Mouse (Mus musculus): ENCODE measurements around the gene Wnk2. TPM values are rescaled to one million over a fixed set of nuclear protein-coding genes. Genes with fewer than 3 reads are reported as not detected.

Gene Wnk2
- total RNA-seq, 4 experiments from 2014 or later = 90.3 to 125 (median 102) TPM

DNA sequence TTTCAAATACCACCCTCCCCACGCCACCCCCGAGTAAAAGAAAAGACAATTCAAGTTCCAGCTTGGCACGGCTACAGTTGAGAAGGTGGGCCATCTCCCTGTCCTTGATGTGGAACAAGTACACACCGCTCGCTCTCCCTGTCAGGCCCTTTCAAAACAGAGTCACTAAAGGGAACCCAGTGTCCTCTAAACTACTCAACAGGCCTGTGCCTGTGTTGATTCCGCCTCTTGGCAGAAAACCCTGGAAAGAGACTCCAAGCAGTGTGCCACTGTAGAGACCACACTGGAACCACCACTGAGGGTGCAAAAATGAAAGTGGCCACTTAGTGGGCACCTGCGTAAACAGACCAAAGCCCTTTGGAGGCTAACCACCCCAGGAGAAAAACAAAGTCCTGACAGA, 4.5 kb downstream of the Wnk2 start:
- DNase-seq (ENCODE audit: low spot score in 2 of 2) = peak in 1 of 2 experiments; percentile 21

DNA sequence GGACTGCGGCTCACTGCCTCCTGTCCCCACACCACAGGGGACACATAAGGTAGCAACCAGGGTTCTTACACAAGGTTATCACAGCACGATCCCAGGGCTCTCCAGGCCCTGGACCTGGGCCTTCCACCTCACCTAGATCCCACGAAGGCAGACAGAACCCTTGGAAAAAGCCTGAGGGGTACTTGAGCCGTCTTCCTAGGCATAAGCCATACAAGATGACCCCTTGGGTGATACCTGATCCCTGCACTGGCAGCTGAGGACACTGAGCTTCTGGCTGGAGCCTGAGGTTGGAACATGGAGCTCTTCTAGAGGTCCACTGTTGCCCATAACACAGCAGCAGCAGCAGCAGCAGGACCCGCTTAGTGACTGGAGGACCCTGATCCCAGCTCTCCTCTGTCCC, 5.4 kb downstream of the Wnk2 start:
- DNase-seq (ENCODE audit: low spot score in 2 of 2) = no peak

DNA sequence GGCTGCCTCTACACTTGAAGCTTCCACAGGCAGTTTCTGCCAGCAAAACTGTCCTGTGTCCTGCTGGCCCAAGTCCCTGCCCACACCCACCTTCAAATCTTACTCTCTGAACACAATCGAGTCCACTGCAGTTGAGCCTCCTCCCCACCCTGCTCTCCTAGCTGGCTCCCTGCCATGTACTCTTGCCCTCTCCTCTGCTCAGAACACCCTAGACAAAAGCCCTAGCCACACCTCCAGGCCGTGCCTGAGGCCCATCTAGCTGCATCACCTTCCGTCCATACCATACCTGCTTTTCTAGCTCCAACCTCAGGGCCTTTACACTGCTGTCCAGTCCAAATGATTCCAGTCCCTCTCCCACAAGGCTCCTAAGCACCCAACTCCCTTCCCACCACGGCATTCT, 7.2 kb downstream of the Wnk2 start:
- DNase-seq (ENCODE audit: low spot score in 2 of 2) = no peak

DNA sequence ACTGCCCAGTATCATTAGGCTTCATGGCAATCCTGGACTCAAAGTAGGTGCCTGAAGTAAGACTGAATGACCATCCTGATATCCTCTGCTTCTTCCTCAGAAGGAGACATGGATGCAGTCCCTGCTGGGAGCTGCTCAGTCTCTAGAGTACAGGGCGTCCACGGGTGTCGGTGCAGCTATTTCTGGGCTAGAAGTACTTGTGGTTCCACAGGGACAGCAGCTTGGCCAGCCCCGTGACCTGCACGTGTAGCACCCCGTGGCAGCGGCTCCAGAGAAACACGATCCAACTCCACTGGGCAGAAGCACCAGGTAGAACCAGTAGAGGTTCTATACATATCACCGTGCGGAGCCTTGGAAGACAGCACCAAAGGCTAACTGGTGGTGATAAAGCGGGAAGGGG, 13.3 kb downstream of the Wnk2 start:
- no peak for DNase-seq (ENCODE audit: low spot score in 2 of 2)

DNA sequence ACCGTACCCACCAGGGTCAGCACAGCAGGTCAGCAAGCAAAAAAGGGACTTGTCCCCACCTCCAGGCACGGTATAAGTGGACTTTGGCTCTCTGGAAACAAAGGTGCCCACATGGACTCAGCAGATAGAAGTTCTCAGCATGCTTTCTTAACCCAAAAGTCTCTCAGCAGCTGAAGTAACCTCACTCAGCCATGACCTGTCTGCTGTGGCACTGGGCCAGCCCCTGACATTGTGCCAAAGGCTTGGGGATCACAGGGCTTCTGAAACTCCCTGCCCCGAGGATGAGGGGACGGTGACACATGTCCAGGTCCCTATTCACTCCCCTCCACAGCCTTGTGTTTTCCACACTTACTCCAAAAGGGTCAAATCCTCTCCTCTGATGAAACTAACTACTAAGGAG, 14.7 kb downstream of the Wnk2 start:
- no peak for DNase-seq (ENCODE audit: low spot score in 2 of 2)

DNA sequence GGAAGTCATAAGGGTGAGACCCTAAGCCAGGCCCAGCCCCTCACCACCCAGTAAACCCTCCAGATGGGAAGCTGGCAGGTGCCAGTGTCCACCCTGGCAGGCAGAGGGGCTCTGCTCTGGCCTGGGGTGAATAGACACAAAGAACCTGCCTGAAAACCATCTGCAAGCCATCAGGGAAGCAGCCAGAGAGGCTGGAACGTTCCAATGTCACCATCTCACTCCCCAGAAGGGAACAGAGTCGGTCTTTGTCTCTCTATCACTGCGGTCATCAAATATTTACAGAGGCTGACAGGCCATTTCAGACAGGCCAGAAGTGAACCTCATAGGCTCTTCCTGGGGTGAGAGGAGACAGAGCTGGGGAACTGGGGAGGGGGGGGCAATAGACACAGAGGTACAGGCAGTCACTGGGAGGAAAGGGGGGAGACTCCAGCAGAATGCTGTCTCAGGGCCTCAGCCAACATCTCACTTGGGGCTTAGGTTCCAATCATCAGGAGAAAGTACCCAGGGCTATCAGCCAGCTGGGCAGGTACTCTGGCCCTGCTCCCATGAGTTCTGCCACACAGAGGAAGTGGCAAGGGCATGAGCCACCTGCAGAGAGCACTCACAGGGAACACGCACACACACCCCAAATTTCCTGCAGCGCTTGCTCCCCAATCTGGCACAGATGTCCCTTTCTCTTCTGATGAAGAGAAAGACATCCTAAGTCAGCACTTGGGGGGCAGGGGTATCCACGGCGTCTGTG, 15.7 kb downstream of the Wnk2 start:
- no peak for DNase-seq (ENCODE audit: low spot score in 2 of 2)

DNA sequence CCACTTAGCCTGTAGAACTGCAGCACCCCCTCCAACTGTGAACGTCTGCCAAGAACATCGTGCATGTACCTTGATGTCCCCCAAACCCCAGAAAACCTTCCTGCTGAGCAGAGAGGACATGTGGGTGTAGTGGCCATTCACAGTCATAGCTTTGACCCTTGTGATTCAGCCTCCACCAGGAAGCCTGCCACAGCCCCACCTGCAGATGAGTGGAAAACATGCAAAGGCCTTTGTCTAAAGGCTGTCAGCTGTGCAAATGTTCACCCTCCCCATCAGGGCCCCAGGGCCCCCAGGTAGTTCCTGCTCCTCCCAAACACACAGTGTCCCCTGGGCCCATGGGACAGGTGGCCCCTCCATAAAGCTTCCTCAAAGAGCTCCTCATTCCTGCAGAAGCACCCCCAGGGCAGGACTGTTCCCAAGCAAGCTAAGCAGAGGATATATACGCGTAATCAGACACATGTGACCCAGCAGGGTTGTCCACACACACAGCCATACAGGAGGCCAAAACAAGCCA, 16.4 kb downstream of the Wnk2 start:
- no peak for DNase-seq (ENCODE audit: low spot score in 2 of 2)

DNA sequence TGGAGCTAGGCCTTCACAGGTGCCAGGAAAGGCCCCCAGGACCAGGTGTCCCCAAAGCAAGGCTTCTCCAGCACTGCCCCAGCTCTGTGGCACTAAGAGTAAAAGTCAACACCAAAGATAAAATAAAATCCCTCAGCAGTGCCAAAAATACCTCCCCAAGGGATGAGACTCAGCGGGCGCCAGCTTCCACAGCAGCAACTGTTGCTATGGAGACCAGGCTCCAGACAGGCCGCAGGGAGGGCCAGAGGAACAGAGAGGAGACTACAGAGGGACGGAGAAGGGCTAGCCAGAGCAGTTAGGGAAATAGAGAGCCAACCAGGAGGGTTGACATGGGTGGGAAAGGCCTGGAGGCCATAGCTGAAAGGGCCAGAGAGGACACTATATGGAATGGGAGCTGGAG, 18.0 kb downstream of the Wnk2 start:
- DNase-seq (ENCODE audit: low spot score in 2 of 2) = peak in 1 of 2 experiments; percentile 37

DNA sequence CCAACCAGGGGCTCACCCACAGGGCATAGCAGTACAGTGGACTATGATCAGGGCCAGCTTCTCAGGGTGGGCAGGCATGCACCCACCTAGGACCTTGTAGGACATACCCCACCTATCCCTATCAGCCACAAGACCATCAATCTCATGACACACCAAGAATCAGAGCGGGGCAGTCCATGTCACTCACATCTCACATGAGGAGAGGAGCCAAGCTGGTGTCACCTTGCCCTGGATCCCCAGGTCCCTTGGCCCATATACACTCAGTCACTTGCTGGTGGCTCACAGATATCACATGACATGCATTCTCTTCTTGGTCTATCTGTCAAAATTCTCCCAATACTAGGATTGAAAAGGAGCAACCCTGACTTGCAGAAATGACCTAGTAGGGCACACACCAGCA, 18.7 kb downstream of the Wnk2 start:
- no peak for DNase-seq (ENCODE audit: low spot score in 2 of 2)

DNA sequence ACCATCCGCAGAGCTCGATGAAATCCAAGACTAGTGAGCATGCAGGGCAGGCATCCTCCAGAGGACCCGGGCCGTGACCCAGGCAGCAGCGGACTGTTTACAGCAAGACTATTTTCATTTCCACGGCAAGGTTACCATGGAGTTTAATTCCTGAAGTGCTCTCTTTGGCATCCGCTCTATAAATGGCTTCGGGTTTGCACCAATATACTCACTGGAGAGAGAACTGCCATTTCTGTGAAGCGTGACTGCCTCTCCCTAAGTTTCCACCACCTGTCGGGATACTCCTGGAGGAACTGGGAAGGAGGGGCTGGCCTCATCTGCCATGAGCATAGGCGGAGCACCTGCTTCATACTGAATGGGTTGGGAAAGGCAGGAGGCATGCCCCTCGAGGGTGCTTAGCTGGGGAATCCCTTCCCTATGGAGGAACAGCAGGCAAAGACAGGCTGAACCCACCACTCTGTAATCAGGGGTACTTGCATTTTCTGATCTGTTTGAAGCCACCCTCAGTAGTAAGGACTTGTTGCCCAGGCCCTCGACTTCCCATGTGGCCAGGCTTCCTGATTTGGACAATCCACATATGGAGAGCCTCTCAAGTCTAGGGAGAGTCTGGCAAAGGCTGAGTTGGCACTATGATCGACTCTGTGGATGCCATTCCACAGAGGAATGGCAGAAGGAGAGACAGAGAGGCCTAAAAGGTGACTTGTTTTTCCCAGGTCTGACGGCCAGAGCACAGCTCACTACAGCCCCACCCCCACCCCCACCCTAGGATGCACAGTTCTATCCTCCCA, 19.8 kb downstream of the Wnk2 start:
- peak in 1 of 2 experiments; percentile 29 for DNase-seq (ENCODE audit: low spot score in 2 of 2)

DNA sequence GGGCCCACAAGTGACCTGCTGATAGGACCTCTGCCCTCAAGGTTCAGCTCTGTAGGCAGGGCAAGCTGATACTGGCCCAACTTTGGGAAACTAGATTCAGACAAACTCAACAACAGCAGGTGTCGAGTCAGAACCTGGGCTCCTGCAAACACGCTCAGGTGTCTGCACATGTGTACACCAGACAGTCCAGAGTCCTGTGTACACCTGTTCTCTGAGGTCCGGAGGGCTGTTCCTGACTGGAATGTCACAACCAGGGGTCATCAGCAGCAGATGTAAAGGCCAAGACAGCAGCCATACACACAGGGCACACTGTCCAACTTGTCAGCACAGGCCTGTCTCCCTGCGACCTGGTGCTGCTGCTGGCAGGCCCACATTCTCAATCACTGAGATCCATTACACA, 25.7 kb downstream of the Wnk2 start:
- no peak for DNase-seq (ENCODE audit: low spot score in 2 of 2)

DNA sequence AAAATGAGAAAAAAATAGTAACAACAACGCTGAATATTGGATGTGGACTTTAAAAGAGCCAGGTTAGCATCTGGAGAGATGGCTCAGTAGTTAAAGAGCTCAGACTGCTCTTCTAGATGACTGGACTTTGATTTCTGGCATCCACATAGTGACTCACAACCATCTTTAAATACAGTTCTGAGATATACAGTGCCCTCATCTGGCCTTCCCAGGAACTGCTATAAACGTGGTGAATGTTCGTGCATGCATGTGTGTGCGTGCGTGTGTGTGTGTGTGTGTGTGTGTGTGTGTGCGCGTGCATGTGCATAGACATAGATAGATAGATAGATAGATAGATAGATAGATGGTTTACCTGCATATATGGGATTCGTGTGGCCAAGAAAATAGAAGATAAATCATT, 30.3 kb downstream of the Wnk2 start:
- no peak for DNase-seq (ENCODE audit: low spot score in 2 of 2)

DNA sequence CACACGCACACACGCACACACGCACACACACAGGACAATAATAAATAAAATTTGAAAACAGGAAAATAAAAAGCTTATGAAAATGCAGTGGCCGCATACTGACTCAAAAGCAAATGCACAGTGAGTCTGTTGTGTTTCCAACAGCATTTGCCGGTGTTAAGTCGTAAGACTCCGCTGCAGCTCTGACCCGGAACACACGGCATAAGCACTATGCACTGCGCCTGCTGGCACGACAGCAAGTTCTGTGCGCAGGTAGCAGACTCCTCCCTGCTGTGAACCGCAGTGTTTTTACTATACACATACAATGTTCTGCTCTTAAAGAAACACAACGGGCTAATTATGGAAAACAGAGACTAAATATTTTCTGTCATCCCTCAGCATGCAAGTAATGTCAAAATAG, 32.9 kb downstream of the Wnk2 start:
- DNase-seq (ENCODE audit: low spot score in 2 of 2) = no peak

DNA sequence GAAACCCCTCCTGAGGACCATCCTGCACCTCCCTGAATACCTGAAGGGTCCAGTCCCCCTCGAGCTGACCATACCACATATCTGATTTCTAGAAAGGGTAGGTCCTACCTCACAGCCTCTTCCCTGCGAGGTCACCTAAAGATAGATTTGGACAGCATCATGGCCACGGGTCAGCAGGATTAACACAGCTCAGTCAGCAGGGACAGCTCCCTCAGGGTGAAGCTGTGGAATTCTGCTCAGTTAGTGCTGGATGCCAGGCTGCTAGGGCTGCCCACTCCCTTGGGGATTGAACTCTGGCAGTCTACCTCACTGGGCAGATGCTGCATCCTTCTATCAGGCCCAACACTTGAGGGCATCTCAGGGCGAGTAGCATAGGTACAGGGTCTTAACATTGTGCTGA, 33.7 kb downstream of the Wnk2 start:
- no peak for DNase-seq (ENCODE audit: low spot score in 2 of 2)

DNA sequence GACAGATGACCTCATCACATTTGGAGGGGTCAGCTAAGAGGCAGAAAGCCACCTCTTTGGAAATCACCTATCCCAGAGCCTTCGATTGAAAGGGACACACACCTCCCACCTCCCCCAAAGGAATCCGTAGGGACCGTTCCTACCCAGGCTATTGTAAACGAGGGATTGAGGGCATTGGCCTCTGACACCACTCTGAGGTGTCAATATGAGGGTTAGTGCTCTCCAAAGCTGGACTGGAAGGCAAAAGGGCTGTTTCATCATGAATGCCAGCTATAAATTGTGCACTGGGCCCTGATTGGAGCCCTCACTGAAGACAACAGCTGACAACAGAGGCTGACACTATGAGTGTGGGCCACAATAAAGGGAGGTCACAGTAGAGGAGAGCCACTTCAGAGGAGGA, 34.5 kb downstream of the Wnk2 start:
- no peak for DNase-seq (ENCODE audit: low spot score in 2 of 2)

DNA sequence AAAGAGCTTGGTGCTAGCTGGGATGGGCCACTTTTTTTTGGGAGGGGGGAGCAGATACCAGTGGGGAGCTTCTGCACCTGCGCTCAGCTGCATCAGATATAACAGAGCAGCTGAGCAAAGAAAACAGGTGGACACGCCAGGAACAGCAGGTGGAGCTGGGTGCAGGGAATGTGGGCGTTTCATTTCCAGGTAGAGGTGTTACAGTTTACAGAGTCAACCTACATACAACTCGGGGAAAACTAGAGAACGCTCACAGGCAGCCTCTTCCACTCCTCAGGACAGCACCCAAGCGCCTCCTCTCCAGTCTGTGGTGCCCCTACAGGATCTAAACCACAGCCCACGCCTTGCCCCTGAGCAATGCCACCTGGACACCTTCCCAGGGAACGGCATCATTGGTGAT, 35.2 kb downstream of the Wnk2 start:
- no peak for DNase-seq (ENCODE audit: low spot score in 2 of 2)

DNA sequence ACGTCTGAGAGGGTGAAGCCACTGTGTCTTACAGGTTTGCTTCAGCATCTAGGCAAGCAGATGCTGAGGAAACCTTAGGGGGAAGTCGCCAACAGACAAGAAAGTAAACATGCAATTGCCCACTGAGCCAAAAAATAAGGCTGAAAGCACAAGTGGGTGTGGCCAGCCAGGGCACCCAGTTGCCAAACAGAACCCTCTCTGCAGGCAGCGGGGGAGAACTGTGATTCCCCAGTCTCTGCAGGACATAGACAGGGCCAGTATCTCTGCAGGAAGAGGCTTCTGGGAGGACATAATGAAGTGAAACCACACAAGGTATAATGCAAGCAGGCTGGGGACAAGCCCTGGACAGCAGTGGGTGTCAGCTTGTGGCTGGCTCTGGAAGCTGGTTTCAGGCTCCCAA, 38.1 kb downstream of the Wnk2 start:
- no peak for DNase-seq (ENCODE audit: low spot score in 2 of 2)

DNA sequence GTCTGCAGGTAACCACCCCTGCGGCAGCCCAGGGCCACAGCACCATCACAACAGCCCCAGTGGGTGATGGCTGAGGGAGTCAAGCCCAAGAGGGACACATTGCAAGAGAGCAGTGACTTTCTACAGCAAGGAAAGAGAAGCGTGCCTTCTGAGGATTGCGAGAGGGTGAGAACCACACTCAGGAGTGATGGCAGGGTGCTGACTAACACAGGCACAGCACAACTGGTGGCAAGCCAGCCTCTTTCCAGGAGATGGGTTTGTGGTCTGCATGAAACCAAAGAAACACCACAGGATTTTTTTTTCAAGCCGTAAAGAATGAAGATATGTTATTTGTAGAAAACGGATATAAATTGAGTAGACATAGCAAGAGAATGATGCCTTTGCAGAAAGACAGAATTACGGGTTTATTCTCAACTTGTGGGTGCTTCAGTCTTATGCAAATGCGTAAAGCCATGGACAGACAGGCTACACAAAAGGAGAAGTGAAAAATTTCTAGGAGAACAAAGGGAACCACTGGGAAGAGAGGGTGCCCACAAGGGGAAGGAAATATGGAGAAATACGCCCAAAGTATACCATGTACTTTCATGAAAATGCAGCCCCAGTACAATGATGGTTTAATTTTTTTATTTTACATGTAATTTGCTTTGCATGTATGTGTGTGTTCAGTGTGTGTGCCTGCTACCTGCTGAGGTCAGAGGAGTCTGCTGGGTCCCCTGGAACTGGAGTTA, 39.5 kb downstream of the Wnk2 start:
- no peak for DNase-seq (ENCODE audit: low spot score in 2 of 2)

DNA sequence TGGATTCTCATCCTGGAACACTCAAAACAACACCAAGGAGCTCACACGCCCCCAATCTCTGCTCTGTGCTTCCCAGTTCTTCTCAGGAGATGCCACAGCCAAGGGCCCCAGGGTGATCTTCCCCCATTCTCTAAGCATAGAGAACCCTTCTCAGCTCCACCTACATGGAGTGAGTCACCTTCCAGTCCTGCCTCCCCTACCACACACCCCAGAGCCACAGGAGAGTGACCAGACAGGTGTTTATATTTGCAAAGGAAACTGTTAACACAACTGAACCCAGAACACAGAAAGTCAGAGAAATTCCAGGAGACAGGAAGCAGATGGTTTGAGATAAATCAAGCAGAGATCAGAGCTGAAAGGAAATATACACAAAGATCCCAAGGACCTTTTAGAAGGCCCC, 43.9 kb downstream of the Wnk2 start:
- no peak for DNase-seq (ENCODE audit: low spot score in 2 of 2)

DNA sequence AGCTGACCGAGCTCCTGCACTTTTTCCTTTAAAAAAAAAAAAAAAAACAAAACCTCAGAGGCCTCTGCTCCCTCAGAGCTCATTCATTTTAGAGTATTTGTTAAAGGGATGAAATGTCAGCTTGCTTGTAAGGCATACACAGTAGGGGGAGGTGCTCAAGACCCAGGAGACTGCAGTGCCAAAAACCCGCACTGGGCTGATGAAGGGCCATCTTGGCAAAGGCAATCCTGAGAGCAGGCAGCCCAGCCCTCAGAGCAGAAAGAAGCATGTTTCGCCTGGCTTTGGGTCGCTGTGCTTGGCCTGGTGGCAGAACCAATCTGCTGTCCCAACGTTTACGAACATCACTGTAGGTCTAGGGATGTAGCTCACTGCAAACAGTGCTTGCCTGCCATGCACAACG, 44.6 kb downstream of the Wnk2 start:
- no peak for DNase-seq (ENCODE audit: low spot score in 2 of 2)

DNA sequence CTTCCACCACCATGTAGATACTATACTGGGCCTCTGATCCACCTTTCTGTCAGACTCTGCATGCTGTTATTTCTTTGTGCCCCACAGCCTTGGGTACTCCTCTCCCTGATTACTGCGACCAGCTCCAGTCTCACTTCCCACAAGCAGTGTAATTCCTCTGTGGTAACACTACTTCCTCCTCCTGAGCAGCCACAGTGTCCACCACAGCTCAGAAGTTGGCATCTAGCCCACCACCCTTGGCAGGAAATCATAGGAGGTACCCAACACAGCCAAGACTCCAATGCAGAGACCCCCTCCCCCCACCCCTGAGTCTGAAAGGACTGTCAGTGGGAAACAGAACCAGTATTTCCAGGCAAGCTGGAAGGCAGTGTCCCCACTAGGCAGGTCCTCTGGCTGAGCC, 47.4 kb downstream of the Wnk2 start:
- DNase-seq (ENCODE audit: low spot score in 2 of 2) = peak; percentile 47 to 75

DNA sequence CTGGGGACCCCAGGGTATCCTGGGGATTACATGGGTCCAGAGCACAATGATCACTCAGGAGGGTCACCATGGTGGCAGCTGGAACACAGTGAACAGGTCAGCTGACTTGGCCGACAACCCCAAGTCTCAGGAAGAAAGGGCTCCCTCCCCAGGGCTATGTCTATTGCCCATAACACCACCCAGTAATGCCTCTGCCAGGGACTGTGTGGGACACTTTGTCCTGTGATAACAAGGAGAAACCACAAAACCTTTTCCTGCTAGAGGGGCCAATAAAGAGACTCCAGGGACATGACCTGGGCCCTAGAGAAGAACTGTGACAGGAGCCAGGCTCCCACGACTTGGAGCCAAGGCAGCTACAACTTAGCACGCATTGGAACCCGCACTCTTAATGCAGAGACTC, 51.0 kb downstream of the Wnk2 start:
- no peak for DNase-seq (ENCODE audit: low spot score in 2 of 2)
